Mouse (Mus musculus): ENCODE measurements around the gene Acvr2b. TPM values are rescaled to one million over a fixed set of nuclear protein-coding genes. Genes with fewer than 3 reads are reported as not detected.

The Acvr2b gene
- polyA plus RNA-seq, 1 experiment, result 6.2 TPM

DNA sequence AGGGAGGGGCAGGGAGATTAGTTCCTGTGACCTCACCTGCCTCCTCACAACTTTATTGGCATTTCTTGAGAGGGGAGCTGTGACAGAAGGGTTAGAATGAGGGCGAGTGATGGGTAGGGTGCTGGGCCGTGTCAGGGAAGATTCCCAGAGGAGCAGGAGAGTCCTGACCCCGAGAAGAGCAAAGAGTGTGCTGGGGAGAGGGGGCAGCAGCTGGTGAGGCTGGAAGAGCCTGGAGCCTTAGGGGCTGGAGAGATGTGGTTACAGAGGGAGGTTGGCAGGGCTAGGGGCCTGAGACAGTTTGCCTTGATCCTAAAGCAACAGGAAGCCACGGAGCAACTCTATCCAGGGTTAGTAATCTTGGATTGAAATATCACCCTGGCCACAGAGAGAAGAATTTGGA lies 79.7 kb downstream of the Acvr2b start:
- DNase-seq, result no peak
- TF ChIP-seq POLR2A (IDR thresholded peaks at IDR 0.05; ENCODE audit: low read depth, low read length), result no peak
- TF ChIP-seq CTCF (conservative IDR thresholded peaks at IDR 0.05; ENCODE audit: insufficient read depth, insufficient read length, low read depth, low read length), result no peak
- 78% methylated on average over 4 of the region's 4 CpGs for WGBS
- Histone ChIP-seq H3K4me3 (ENCODE audit: insufficient read depth, low read depth, low read length) (no peak overlapping the region), H3K27me3 (replicated peaks; ENCODE audit: control insufficient read depth, insufficient read depth, low read length) (no peaks in the 10 kb centered on the region), H3K36me3 (ENCODE audit: control insufficient read depth, insufficient read depth, low read length) (no peaks in the 10 kb centered on the region), H3K4me1 (ENCODE audit: control insufficient read depth, insufficient read depth, low read length) (no peaks in the 10 kb centered on the region), H3K27ac (ENCODE audit: insufficient read depth, low read depth, low read length) (no peak overlapping the region)

DNA sequence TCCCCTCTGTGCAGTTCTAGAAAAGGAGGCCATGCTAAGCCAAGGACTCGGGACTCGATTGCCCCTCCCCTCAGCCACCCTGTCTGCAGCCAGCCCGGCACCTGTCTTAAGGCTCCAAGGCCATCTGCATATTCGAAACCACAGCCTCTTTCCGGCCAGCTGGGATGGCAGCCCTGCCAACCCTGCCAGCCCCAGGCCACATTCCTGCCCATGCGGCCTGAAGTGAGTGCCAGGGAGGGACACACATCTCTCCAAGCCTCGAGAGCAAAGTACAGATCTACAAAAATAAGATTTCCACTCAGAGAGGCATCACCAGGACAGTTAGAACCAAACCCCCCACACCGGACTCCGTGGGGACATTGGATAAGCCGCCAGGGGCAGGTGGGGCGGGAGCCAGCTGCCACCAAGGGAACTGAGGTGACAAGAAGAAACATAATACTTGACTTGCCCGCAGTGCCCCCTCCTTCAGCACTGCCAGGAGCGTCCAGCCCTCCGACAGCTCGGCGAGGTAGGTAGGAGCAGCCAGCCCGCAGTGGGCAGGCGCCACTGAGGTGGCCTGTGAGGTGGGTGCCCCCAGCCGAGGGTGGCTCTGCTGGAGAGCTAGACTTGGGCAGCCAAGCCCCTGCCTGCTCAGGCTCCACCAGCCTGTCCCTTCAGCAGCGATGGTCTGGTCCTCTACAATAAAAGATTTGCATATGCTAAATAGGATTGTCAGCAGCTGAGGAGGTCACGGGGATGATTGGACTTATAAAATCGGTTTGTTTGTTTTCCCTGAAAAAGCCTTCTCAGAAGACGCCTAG lies 81.8 kb downstream of the Acvr2b start:
- H3K4me1 ChIP-seq (ENCODE audit: control insufficient read depth, insufficient read depth, low read length), result no peaks in the 10 kb centered on the region
- no peaks in the 10 kb centered on the region for H3K36me3 ChIP-seq (ENCODE audit: control insufficient read depth, insufficient read depth, low read length)
- WGBS, result 35% methylated on average over 23 of the region's 23 CpGs
- no peak overlapping the region for H3K27ac ChIP-seq (ENCODE audit: insufficient read depth, low read depth, low read length)
- no peak overlapping the region for H3K4me3 ChIP-seq (ENCODE audit: insufficient read depth, low read depth, low read length)
- peak; percentile 65 for DNase-seq
- H3K27me3 ChIP-seq (replicated peaks; ENCODE audit: control insufficient read depth, insufficient read depth, low read length), result no peaks in the 10 kb centered on the region
- TF ChIP-seq POLR2A (IDR thresholded peaks at IDR 0.05; ENCODE audit: low read depth, low read length), result no peak

DNA sequence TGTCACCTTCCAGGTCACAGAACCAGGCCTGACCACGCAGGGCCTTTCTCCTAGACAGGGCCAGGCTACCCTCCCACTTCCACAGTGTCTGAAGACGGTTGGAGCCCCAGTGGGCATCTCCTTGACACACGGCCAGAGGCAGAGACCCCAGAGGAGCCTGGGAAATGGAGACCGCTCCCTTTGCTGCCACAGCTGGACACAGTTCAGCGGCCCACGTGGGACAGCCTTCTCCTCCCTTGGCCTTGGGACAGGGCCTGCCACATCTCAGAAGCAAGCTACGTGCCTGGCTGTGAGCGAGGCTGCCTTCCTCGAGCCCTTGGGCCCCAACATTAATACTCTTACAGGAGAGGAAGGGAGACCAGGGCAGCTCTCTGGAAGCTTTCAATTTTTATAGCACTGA lies 82.5 kb downstream of the Acvr2b start:
- WGBS, result 59% methylated on average over 9 of the region's 9 CpGs
- TF ChIP-seq CTCF (conservative IDR thresholded peaks at IDR 0.05; ENCODE audit: insufficient read depth, insufficient read length, low read depth, low read length) (no peak), POLR2A (IDR thresholded peaks at IDR 0.05; ENCODE audit: low read depth, low read length) (no peak)
- DNase-seq, result no peak
- Histone ChIP-seq H3K4me3 (ENCODE audit: insufficient read depth, low read depth, low read length) (no peak overlapping the region), H3K27me3 (replicated peaks; ENCODE audit: control insufficient read depth, insufficient read depth, low read length) (no peaks in the 10 kb centered on the region), H3K36me3 (ENCODE audit: control insufficient read depth, insufficient read depth, low read length) (no peaks in the 10 kb centered on the region), H3K4me1 (ENCODE audit: control insufficient read depth, insufficient read depth, low read length) (no peaks in the 10 kb centered on the region), H3K27ac (ENCODE audit: insufficient read depth, low read depth, low read length) (no peak overlapping the region)

Other genes with a start within 250 kb of the Acvr2b start
- 417 and 424 TPM in 2 replicates for gene Acaa1b, start 245.0 kb upstream of the Acvr2b start, polyA plus RNA-seq (2012; rRNA removed)
- gene Gm47289, start 243.0 kb upstream of the Acvr2b start, polyA plus RNA-seq (2012; rRNA removed), result 0.03 TPM in 1 of 2 replicates, not detected in the other
- 156 and 213 TPM in 2 replicates for gene Slc22a13, start 193.0 kb upstream of the Acvr2b start, polyA plus RNA-seq (2012; rRNA removed)
- gene Oxsr1, start 79.7 kb upstream of the Acvr2b start, polyA plus RNA-seq (2012; rRNA removed), result 16.2 and 16.3 TPM in 2 replicates
- gene Acaa1a, start 62.4 kb upstream of the Acvr2b start, polyA plus RNA-seq (2012; rRNA removed), result 229 and 272 TPM in 2 replicates
- gene Myd88, start 60.7 kb upstream of the Acvr2b start, polyA plus RNA-seq (2012; rRNA removed), result 16.4 and 17.4 TPM in 2 replicates
- 449 and 451 TPM in 2 replicates for gene Xylb, start 44.7 kb upstream of the Acvr2b start, polyA plus RNA-seq (2012; rRNA removed)
- 1.7 and 2.1 TPM in 2 replicates for gene Slc22a14, start 36.6 kb upstream of the Acvr2b start, polyA plus RNA-seq (2012; rRNA removed)
- gene Exog, start 42.8 kb downstream of the Acvr2b start, polyA plus RNA-seq (2012; rRNA removed), result 1.7 and 2.2 TPM in 2 replicates
- 0.72 and 1.0 TPM in 2 replicates for gene Scn5a, start 176.9 kb downstream of the Acvr2b start, polyA plus RNA-seq (2012; rRNA removed)